Mouse (Mus musculus) hindbrain, embryonic 11.5 days (tissue): ENCODE measurements at regions not wholly inside any gene's neighbourhood (a gene's known extent, or its start where the extent isn't known, plus 50 kb on each side); places are given as distances from the start of the nearest gene placed in this dataset.

Experiments
- ATAC-seq: fragments of 200-750 bp; cut with Nextera tagmentation; 2 replicates; pipeline ENCODE4 v1.8.0; 2017; ENCODE audit warnings: mild to moderate bottlenecking, moderate TSS enrichment, moderate library complexity; ENCODE audit not compliant: low FRiP score
- DNase-seq: peaks from one replicate; pipeline ENCODE4 v3.0.0-alpha.2; 2015; ENCODE audit warnings: low spot score
- H3K27ac ChIP-seq: fragments of 300-500 bp; sonication (generic); 2 replicates; pipeline ENCODE4 v1.5.1; 2014; ENCODE audit warnings: mild to moderate bottlenecking, low read depth, low read length
- H3K27me3 ChIP-seq: fragments of 300-500 bp; sonication (generic); 2 replicates; pipeline ENCODE4 v1.6.1; 2014; ENCODE audit warnings: mild to moderate bottlenecking, low read length, moderate library complexity, mixed read lengths; ENCODE audit not compliant: control insufficient read depth, insufficient read depth
- H3K36me3 ChIP-seq: fragments of 300-500 bp; sonication (generic); 2 replicates; pipeline ENCODE4 v1.6.1; 2014; ENCODE audit warnings: mild to moderate bottlenecking, low read length, moderate library complexity, mixed read lengths; ENCODE audit not compliant: control insufficient read depth, insufficient read depth
- H3K4me1 ChIP-seq: fragments of 300-500 bp; sonication (generic); replicated peaks from 2 replicates; pipeline ENCODE4 v1.6.1; 2014; ENCODE audit warnings: low read length, mixed read lengths; ENCODE audit not compliant: control insufficient read depth, insufficient read depth
- H3K4me2 ChIP-seq: fragments of 300-500 bp; sonication (generic); replicated peaks from 2 replicates; pipeline ENCODE4 v1.6.1; 2014; ENCODE audit warnings: mild to moderate bottlenecking, low read depth, low read length
- H3K4me3 ChIP-seq: fragments of 300-500 bp; sonication (generic); 2 replicates; pipeline ENCODE4 v1.5.1; 2014; ENCODE audit warnings: low read depth, low read length
- H3K9ac ChIP-seq: fragments of 300-500 bp; sonication (generic); 2 replicates; pipeline ENCODE4 v1.6.1; 2014; ENCODE audit warnings: low read depth, low read length
- H3K9me3 ChIP-seq: fragments of 300-500 bp; sonication (generic); 2 replicates; pipeline ENCODE4 v1.6.1; 2016; ENCODE audit warnings: low read length; ENCODE audit not compliant: control insufficient read depth
- WGBS: fragments of 180-500 bp; shearing (Covaris S2); extraction: QIAGEN DNeasy Blood & Tissue Kit; methylation state at CpG from one replicate; pipeline ENCODE4 v1.1.7; 2014; 5-methylcytosine and 5-hydroxymethylcytosine counted together

DNA sequence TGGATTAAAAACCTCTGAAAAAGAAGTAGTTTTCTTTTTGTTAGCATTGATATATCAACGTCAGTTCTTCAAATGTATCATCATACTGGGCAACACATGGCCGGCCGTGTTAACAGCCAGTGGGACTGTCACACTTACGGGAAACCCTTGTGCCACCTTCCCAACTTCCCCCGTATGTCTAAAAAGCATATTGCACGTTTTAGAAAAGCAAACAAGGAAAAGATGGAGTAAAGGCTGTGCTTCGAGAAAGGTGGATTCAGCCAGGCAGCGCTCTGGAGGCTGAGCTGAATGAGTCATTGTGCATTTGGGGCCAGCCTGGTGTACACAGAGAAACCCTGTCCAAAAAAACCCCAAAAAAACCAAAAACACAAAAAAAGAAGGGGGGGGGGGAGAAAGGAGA lies 193.4 kb downstream of the 3100002H09Rik start:
- Histone ChIP-seq H3K4me1 (no peaks in the 10 kb centered on the region), H3K36me3 (no peaks in the 10 kb centered on the region), H3K27me3 (no peaks in the 10 kb centered on the region), H3K9ac (no peak overlapping the region), H3K27ac (no peak overlapping the region), H3K4me2 (no peak overlapping the region), H3K4me3 (no peak overlapping the region), H3K9me3 (no peaks in the 10 kb centered on the region)
- WGBS = 84% methylated on average over 8 of the region's 8 CpGs
- DNase-seq = no peak
- ATAC-seq = no peak

DNA sequence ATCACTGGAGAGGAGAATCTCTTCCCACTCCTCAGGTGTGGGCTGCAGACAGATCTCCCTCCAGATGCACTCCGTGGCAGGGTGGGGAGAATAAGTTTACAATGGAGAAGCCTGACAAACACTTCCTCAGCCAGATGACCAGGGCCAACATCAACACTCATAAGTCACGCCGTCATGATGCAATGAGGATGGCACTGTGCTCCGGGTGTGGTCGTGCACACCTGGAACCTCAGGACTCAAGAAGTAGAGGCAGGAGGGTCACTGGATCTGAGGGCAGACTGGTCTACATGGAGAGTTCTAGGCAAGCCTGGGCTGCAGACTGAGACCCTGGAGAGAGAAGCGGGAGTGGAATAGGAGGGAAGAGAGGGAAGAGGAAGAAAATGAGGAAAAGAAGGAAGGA lies 194.3 kb downstream of the 3100002H09Rik start:
- 96% methylated on average over 6 of the region's 6 CpGs for WGBS
- no peak overlapping the region for H3K4me2 ChIP-seq
- H3K9ac ChIP-seq = no peak overlapping the region
- no peak overlapping the region for H3K27ac ChIP-seq
- no peaks in the 10 kb centered on the region for H3K9me3 ChIP-seq
- no peaks in the 10 kb centered on the region for H3K27me3 ChIP-seq
- ATAC-seq (no peak), DNase-seq (no peak)
- H3K36me3 ChIP-seq = no peaks in the 10 kb centered on the region
- no peaks in the 10 kb centered on the region for H3K4me1 ChIP-seq
- H3K4me3 ChIP-seq = no peak overlapping the region

GRCm38 (mm10) chr4:124414386-124414785 lies 196.2 kb downstream of the 3100002H09Rik start:
- no peaks in the 10 kb centered on the region for H3K36me3 ChIP-seq
- DNase-seq (no peak), ATAC-seq (no peak)
- H3K4me3 ChIP-seq = no peak overlapping the region
- no peak overlapping the region for H3K27ac ChIP-seq
- H3K9ac ChIP-seq = no peak overlapping the region
- WGBS = 90% methylated on average over 7 of the region's 7 CpGs
- no peaks in the 10 kb centered on the region for H3K4me1 ChIP-seq
- no peaks in the 10 kb centered on the region for H3K9me3 ChIP-seq
- no peaks in the 10 kb centered on the region for H3K27me3 ChIP-seq
- H3K4me2 ChIP-seq = no peak overlapping the region

GRCm38 (mm10) chr4:124409279-124409678 lies 201.3 kb downstream of the 3100002H09Rik start:
- no peak overlapping the region for H3K9ac ChIP-seq
- WGBS = 87% methylated on average over 1 of the region's 1 CpGs
- ATAC-seq = no peak
- H3K4me3 ChIP-seq = no peak overlapping the region
- no peak overlapping the region for H3K4me2 ChIP-seq
- H3K27me3 ChIP-seq = no peaks in the 10 kb centered on the region
- H3K9me3 ChIP-seq = no peaks in the 10 kb centered on the region
- DNase-seq = no peak
- no peaks in the 10 kb centered on the region for H3K36me3 ChIP-seq
- no peaks in the 10 kb centered on the region for H3K4me1 ChIP-seq
- no peak overlapping the region for H3K27ac ChIP-seq

DNA sequence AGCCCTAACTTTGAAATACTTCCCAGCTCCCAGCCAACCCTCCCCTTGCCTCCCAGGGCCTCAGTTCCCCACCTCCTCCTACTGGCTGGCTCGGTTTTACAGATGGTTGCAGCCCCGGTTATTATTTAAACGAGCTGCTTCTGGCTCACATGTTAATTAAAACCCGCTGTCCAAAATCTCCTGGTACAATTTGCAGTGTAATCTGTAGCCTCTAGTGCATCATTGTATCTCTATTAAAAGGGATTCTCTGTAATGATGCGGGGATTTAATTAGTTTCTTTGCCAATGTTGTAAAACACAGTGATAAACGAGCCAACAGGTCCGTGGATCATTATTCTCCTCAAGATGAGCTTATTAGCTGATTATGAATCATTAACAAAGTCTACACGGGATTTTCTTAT lies 208.5 kb downstream of the 3100002H09Rik start:
- no peaks in the 10 kb centered on the region for H3K36me3 ChIP-seq
- H3K4me1 ChIP-seq = 0 out of 2 replicates have a peak, but pooled peaks cover 2% of the 10 kb centered on the region
- no peak for ATAC-seq
- no peak overlapping the region for H3K4me2 ChIP-seq
- H3K4me3 ChIP-seq = no peak overlapping the region
- H3K9me3 ChIP-seq = no peaks in the 10 kb centered on the region
- no peak overlapping the region for H3K27ac ChIP-seq
- H3K27me3 ChIP-seq = no peaks in the 10 kb centered on the region; the same call in 1 of the 2 replicates
- 74% methylated on average over 8 of the region's 8 CpGs for WGBS
- H3K9ac ChIP-seq = no peak overlapping the region
- no peak for DNase-seq

DNA sequence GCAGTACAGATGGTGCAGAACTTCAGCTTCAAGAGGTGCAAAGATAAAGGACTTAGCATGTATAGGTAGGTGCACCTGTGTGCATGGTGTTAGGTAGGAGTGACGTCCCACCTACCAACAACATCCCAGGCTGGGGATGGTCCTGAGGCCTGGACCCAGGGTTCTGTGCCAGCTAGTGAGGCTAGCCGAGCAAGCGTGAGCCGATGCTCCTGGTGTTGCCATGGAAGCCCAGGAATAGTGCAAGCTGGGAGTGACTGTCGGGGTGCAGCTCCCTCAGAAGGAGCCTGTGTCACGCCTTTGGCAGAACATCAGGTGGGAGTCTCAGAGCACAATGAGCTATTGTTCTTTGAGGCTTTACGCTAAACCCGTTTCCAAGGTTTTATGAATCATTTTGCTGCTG lies 209.9 kb downstream of the 3100002H09Rik start:
- H3K4me1 ChIP-seq = 0 out of 2 replicates have a peak, but pooled peaks cover 2% of the 10 kb centered on the region
- H3K4me2 ChIP-seq = no peak overlapping the region
- H3K27ac ChIP-seq = no peak overlapping the region
- H3K36me3 ChIP-seq = no peaks in the 10 kb centered on the region
- no peaks in the 10 kb centered on the region for H3K9me3 ChIP-seq
- 67% methylated on average over 8 of the region's 8 CpGs for WGBS
- no peaks in the 10 kb centered on the region; the same call in 1 of the 2 replicates for H3K27me3 ChIP-seq
- H3K9ac ChIP-seq = no peak overlapping the region
- H3K4me3 ChIP-seq = no peak overlapping the region
- no peak for DNase-seq
- ATAC-seq = no peak

GRCm38 (mm10) chr4:124400136-124400675 lies 210.4 kb downstream of the 3100002H09Rik start:
- 0 out of 2 replicates have a peak, but pooled peaks cover 2% of the 10 kb centered on the region for H3K4me1 ChIP-seq
- H3K36me3 ChIP-seq = no peaks in the 10 kb centered on the region
- H3K4me3 ChIP-seq = no peak overlapping the region
- H3K9ac ChIP-seq = no peak overlapping the region
- H3K9me3 ChIP-seq = no peaks in the 10 kb centered on the region
- no peaks in the 10 kb centered on the region; the same call in 1 of the 2 replicates for H3K27me3 ChIP-seq
- no peak overlapping the region for H3K4me2 ChIP-seq
- DNase-seq (no peak), ATAC-seq (no peak)
- WGBS = 61% methylated on average over 6 of the region's 6 CpGs
- H3K27ac ChIP-seq = no peak overlapping the region

DNA sequence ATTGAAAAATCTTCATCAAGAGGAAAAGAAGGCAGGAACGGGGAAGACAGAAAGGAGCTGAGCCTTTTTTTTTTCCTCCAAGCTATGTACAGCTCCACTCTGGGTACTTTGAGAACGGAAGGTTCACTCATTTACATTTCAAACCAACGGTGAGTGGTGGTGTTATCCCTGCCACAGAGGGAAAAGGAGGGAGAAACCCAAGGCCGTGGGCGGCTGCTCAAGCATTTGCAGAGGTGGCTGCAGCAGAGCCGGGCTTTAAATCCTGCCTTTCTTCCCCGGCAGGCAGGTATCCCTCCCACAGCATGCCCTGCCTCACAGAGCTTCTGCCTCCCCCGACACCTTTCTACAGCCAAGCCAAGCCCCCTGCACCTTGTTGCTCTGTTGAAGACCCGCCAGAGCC lies 212.2 kb downstream of the 3100002H09Rik start:
- Histone ChIP-seq H3K9me3 (no peaks in the 10 kb centered on the region), H3K9ac (no peak overlapping the region), H3K4me3 (no peak overlapping the region), H3K4me2 (no peak overlapping the region), H3K4me1 (0 out of 2 replicates have a peak, but pooled peaks cover 2% of the 10 kb centered on the region), H3K36me3 (no peaks in the 10 kb centered on the region), H3K27ac (no peak overlapping the region), H3K27me3 (no peaks in the 10 kb centered on the region; the same call in 1 of the 2 replicates)
- 36% methylated on average over 9 of the region's 9 CpGs for WGBS
- ATAC-seq (no peak), DNase-seq (no peak)

DNA sequence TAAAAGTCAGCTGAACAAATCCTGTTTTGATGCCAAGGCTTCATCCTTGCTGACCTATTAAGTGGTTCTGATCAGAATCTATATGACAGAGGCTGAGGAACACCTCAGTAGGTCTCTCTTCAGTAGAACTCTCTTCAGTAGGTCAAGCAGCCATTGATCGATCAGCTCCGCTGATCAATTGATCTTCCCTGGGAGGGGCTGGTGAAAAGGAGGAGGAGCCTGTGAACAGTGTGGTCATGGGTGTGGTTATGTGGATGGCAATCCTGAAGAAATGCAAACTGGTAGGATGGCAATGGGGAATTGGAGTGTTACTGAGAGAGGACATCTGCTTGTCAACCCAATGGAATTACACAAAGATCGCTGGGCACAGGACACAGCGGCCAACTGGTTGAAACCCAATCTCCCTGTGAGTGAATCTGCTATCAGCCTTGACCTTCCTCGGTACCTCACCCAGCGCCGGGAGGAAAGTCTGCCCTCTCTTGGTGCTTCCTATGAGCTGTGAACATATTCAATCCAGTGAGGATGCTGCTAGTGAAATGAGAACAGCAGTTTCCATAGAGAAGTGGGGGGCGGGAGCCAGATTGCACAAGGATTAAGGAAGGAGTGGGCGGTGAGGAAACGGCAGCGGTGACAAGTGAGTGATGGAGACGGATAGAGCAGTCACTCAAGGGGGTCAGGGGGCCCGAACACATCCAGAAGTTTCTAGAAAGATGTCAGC lies 213.9 kb downstream of the 3100002H09Rik start:
- H3K27me3 ChIP-seq = no peaks in the 10 kb centered on the region; the same call in 1 of the 2 replicates
- DNase-seq (no peak), ATAC-seq (no peak)
- 0 out of 2 replicates have a peak, but pooled peaks cover 2% of the 10 kb centered on the region for H3K4me1 ChIP-seq
- H3K36me3 ChIP-seq = no peaks in the 10 kb centered on the region
- H3K9ac ChIP-seq = no peak overlapping the region
- no peak overlapping the region for H3K4me3 ChIP-seq
- H3K27ac ChIP-seq = no peak overlapping the region
- WGBS = 60% methylated on average over 13 of the region's 13 CpGs
- H3K4me2 ChIP-seq = no peak overlapping the region
- H3K9me3 ChIP-seq = no peaks in the 10 kb centered on the region
